Mouse (Mus musculus) gastrocnemius, postnatal 36 days (tissue): ENCODE results near the gene Gprin3. TPM values are rescaled to one million over a fixed set of nuclear protein-coding genes. Genes with fewer than 3 reads are reported as not detected.

Experiments
- DNase-seq, 2 experiments: peaks; one replicate each; pipeline ENCODE4 v3.0.0; 2022
- intact Hi-C: fragments of 180-260 bp; cut with DNase I; formaldehyde crosslinking; loops from one replicate; pipeline ENCODE4 v1.15.1; 2025
- long read RNA-seq, 2 experiments: library from polyadenylated mRNA; stranded (forward); transcript quantifications; one replicate each; pipeline ENCODE4 v2.0.0; 2021
- total RNA-seq, 2 experiments: library from RNA; stranded (reverse); gene quantifications; 2 replicates each; pipeline ENCODE4 v1.2.3; 2021

The Gprin3 gene
- under 1 TPM; 0.12 to 0.23 TPM for total RNA-seq
- long read RNA-seq, experiment 1 = 0 reads
- long read RNA-seq, experiment 2 = 0 reads

DNA sequence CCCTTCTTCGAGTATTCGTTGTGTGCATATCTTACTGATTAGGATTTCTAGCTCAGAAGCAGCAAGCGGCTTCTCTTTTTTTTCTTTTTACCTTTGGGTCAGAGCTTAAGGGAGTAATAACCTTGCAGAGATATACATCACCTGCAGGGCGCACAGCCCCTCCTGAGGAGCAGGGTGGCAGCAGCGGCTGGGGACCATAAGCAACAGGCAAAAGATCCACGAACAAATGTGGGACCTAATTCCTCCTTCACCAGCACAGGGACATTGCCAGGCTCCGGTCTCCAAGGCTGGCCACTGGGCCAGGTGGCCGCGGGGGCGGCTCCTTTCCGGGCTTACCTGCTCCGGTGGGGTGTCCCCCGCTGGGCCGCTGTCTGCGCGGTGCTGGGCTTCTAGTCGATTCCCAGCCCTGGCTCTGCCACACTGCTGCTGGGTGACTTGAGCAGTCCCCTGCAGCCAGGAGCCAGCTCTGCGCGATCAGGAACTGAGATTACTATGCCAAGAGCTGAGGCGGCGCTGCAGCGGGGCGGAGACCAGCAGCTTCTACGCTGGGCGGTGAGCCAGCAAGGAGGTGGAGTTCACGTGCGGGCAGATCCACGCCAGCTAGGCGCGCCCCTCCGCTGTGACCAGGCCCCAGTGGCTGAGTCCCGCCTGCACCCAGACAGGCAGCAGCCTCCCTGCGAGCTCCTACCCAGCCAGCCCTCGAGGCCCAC is at the start of gene Gprin3:
TSS of gene Gprin3 (minus strand) at position 471 of the 710 bp plus-strand sequence.
- intact Hi-C loops = no loop called here
- DNase-seq = peak; percentile 66 to 76

DNA sequence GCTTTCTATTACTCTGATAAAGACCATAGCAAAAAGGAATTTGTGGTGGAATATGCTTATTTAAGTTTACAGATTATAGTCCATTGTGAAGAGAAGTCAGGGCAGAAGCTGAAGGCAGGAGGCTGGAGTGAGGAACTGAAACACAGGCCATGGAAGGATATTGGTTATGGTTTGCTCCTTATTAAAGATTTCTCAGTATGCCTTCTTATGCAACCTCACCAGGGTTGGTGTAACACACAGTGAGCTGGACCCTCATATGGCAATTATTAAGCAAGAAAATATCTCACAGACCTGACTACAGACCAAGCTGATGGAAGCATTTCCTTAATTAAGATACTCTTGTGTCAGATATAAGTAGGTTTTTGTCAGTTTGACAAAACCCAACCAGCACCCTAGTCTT is 32.8 kb upstream of the Gprin3 start:
- intact Hi-C loops = no loop called here
- DNase-seq = no peak

DNA sequence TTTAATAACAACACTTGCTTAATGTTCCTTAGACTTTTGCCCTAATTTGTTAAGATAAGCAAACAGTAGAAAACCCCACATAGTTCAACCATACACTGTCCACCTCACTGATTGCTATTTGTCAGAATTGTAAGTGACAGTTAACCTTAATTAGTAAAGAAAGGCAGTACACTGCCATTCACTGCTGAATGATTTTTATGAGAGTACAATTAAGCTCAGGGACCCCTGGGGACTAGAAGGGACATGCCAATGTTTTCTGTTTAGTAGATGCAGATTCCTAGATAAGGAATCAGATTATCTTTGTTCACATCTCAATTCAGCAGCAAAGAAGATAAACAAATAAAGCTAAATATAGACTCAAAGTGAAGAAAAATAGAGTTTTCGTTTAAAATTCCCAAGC is 30.0 kb upstream of the Gprin3 start:
- no peak for DNase-seq
- intact Hi-C loops = no loop called here

DNA sequence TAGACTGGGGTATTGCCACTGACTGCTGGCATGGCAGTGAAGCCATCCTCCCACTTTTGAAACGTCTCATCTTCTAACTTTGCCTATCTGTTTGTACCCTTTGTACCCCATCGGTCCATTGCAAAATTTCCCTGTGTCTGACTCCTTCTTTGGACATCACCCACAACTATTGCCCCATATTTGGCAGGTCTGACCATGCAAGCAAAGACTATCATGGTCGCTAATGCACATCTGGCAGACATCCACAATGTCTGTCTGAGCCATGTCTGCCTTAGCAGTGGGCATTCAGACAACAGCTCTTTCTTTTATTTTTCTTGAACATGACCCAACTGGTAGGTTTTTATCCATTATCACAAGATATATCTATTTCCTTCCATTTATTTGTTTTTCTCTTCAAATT is 25.3 kb upstream of the Gprin3 start:
- DNase-seq = no peak
- intact Hi-C loops = no loop called here

DNA sequence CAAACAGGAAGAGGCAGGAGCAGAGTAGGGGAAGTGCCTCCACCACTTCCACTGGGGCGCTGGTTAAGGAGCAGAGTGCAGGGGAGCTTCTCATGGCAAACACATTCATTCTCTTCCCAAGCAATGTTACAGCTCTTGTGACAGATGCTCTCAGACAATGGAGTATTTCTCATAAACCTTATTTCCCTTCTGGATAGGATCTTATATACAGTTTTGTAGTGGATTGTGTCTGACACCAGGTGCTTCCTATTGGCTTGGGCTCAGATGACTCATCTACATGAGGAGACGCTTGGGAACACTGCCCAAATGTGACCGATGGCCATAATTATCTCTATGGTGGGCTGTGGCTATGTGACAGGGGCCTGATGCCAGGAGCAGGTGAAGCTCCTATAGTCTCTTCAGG is 19.0 kb upstream of the Gprin3 start:
- DNase-seq = no peak

GRCm38 (mm10) chr6:59435906-59436305 is 9.8 kb upstream of the Gprin3 start:
- no peak for DNase-seq
- intact Hi-C loops = no loop called here

More for the DNA sequence above, 19.0 kb upstream of the Gprin3 start:
- intact Hi-C loops = no loop called here

DNA sequence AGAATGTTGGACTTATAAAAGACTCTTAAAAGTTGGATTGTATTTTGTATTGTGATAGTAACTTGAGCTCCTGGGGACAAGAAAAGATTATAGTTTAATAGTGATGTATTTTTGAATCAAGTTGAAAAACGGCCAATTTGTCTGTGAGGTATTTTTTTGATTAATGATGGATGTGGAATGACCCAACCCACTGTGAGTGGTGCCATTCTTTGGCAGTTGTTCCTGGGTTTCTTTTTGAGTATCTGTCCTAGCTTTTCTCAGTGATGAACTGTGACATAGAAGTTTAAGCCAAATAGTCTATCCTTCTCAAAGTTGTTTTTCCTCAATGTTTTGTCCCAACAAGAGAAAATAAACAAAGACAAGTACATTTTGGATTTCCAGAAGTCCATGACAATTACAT is 7.0 kb upstream of the Gprin3 start:
- no peak for DNase-seq

DNA sequence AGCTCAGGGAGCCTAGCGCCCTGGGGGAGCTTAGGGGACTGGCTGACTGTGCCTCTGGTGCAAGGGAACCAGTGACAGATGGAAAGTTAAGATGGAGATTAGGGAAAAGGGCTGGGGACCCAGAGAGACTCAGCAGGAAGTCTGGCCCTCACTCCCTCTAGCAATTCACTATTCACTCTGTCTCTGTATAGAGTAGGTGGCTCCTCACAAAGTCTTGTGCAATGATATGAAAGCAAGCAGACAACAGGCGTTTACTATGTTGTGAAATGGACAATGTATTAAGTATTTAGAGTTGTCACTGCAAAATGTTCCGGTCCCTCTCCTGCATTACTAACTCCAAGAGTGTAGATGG is 416 bp upstream of the Gprin3 start:
- no peak for DNase-seq
- intact Hi-C loops = no loop called here

More for the DNA sequence above, 7.0 kb upstream of the Gprin3 start:
- intact Hi-C loops = no loop called here

DNA sequence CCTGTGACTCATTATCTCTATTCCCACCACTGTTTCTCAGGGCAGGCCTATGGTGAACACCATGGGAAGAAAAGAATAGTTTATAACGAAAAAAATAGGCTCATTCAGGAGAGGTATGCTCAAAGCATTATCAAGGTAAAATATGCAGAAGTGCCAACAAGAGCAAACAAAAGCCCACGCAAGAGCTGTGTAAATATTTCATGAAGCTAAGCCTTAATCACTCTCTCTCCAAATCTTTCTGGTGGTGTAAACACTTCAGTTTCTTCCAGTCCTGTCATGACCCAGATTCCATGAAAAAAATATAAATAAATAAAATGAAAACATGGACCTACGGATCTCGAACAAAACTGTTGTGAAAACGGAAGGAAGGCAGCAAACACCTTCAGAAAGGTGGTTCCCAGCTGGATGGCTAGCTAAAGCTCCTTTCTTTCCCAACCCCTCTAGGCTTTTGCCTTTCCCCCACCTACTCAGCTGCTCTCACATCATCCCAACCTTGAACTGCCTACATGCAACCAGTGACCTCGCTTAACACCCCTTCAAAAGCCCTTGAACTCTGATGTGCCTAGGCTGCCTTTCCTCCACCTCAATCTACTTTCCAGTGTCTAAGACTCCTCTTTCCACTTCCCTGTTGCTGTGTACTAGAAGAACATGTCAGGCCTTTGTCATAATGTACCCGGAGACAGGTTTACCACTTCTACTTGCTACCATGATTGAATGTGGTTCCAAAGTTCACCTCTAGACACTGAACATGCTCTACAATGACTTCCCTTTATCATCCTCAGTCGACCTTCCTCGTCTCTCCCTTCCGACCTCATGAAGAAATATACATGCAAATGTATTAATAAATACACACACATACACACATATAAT is 988 bp downstream of the Gprin3 start:
- intact Hi-C loops = no loop called here

GRCm38 (mm10) chr6:59423836-59424235 is 2.3 kb downstream of the Gprin3 start:
- intact Hi-C loops = no loop called here
- DNase-seq = no peak

More for the DNA sequence above, 988 bp downstream of the Gprin3 start:
- no peak for DNase-seq

GRCm38 (mm10) chr6:59419264-59419663 is 6.8 kb downstream of the Gprin3 start:
- intact Hi-C loops = no loop called here
- no peak for DNase-seq

DNA sequence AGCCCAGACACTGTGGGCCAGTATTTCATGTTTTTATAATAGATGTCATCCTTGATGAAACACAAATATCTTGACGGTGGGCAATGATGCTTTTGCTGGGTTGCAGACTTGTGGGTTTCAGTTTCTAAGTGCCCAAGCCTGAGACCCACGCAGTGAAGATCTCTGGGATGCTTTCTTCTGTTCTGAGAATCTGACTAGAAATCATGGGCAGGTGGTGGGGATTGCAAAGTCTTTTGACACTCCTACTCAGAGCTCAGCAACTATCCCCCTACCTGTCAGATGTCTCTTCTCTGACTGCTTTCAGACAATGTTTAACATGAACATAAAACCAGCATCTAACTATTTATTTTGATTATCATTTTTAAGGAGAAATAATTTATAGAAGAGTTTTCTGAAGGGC is 7.4 kb downstream of the Gprin3 start:
- no peak for DNase-seq
- intact Hi-C loops = no loop called here

- intact Hi-C loops = no loop called here
- no peak for DNase-seq
These were observed 11.3 kb downstream of the Gprin3 start for GRCm38 (mm10) chr6:59414816-59415215.

DNA sequence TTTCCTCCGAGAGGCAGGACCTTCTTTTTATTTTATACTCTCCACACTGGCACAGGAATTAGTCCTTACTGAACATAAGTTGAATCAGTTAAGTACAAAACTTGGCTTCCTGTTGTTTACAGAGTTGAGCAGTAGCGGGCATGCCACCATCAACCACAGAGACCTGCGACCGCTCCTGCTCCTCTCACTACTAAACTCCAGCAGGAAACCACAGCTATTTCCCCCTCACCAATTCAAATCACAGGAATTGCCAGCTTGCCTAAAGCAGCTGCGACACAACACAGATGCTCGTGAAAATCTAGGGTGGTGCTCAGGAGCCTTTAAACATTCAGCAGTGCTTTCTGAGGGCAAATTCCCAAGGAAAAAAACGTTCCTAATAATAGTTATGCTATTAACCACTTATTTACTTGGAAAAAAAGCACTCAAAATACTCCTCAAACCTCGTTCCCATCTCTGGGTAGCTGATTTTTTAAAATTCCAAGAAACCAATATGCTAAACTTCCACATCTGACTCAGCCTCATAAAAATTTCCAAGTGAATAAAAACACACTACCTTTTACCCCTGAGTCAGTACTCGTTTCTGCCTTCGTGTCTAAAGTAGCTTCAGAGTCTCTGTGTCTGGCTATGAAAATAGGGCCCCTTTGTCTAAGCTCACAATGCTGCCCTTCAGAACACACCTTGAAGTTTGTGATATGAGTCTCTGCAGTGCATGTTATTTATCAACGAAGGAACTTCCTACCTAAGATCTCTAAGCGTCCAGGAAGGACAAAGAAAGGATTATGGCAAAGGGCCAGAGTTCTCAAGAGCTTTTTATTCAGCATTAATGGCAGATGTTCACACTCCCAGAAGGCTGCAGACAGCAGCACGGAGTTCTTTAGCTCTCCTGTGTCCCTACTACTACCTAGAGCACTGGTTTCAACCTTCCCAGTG is 13.4 kb downstream of the Gprin3 start:
- no peak for DNase-seq
- intact Hi-C loops = no loop called here

DNA sequence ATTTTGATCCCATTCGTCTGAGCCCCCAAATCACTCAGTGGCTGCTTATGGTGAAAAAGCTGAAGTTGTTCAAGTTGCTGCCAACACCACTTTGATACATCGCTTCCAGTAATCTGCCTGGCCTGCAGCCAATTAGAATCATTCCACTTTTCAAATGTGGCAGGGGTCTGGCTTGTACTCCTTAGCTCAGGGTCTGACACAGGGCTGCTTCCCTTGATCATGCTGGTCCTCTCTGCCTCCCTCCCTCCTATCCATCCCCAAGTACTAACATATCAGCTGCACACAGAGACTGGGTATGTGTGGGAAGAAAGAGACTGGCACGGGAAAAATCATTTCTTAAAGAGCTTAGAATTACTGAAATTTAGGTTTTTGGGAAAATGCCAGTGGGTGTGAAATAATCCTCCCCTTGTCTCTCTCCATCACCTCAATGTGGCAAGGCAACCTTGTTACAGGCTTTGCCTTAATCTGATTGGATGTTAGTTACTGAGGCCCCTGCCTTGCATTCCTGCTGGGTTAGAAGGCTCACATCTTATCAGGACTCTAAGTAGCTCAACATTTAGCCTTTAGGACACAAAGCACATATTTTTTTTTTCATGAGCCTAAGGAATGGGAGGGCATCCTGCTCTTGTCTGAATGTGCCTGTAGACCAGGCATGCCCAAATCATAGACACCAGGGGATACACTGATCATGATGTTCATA is 16.9 kb downstream of the Gprin3 start:
- intact Hi-C loops = no loop called here
- no peak for DNase-seq

DNA sequence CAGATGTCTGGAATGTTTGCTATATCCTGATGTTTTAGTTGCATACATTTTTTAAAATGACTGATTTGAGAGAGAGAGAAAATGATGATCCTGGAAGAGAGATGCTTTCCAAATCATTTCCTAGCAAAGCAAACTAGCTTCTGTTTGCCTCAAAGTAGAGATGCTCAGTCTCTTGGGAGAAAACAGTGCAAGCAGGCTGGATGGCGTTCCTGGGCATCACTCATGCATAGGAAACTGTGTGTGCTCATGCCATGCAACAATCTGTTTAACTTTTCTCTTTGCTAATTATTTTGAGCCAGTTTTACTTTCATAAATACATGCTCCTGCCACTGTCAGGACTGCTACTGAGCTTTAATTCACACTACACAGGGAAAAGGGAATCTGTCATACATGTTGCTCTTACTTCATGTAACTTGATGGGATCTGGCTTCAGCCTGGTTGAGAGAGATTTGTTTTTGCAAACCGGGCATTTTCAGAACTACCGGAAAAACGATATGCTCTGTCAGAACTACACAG is 18.6 kb downstream of the Gprin3 start:
- DNase-seq = no peak
- intact Hi-C loops = no loop called here

- intact Hi-C loops = no loop called here
- no peak for DNase-seq
These were observed 35.9 kb downstream of the Gprin3 start for GRCm38 (mm10) chr6:59390208-59390607.

DNA sequence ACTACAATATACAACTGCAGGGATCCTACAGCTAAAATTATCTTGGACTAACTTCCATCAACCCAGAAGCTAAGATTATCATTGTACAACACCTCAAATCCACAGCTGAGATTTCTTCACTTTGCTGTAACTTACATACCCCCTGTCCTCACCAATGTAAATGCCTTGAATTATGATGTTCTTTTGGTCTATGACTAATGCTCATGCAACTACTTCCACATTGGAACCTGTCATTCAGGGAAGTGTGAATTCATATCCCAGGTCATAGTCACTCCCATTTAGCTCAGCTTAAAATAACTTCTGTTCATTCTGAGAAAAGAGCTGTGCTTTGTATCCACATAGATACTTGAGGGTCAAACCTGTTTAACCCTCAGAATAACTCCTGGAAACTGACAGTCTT is 60.8 kb downstream of the Gprin3 start:
- intact Hi-C loops = no loop called here
- DNase-seq = no peak

GRCm38 (mm10) chr6:59363282-59363681 is 62.8 kb downstream of the Gprin3 start:
- no peak for DNase-seq
- intact Hi-C loops = no loop called here

DNA sequence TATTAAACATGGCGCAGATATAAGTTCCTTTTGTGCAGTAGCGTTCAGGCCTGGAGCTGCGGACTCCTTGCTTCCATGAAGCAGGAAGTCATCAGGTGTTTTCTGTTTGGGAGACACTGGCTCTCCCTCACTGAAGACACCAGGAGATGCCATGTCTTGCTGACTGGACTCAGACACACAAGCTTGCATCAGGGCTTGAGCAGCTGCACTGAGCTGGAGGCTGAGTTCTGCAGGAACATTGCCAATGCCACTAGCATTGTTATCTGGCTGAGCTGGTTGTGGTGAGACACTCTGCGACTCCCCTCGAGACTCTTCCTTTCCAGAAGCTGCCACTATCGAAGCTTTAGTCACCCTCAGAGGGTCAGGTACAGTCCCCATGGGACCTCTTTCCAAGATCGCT is 71.2 kb downstream of the Gprin3 start:
- intact Hi-C loops = no loop called here
- no peak for DNase-seq
